Mouse (Mus musculus) 3134 (cell line): ENCODE measurements around the gene Mpp3.
A peak's percentile ranks its signal among the peaks of the same experiment; 100 is the strongest.

ENCODE experiments used
- DNase-seq: peaks from one replicate; pipeline ENCODE4 v3.0.0-alpha.2; 2011; ENCODE audit warnings: low spot score; ENCODE audit not compliant: insufficient read length; ENCODE audit errors: extremely low read depth

Mpp3 gene

DNA sequence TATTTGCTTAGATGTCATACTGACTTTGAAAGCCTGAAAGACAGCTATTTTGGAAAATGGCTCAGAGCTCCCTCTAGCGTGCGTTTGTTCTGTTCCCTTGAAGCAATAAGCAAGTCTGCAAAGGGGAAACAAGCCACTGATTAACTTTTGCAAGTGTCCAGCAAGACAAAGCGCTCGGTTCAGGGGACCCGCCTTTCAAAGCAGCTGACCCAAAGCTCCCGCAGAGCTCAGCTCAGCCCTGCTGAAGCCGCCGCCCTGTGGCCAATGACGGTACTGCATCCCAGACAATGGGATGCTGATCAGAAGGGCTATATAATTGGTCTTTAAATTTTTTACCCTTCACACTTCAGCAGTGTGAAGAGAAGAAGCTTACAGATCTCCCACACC, 11.9 kb upstream of the Mpp3 start:
- DNase-seq, result peak; percentile 65

DNA sequence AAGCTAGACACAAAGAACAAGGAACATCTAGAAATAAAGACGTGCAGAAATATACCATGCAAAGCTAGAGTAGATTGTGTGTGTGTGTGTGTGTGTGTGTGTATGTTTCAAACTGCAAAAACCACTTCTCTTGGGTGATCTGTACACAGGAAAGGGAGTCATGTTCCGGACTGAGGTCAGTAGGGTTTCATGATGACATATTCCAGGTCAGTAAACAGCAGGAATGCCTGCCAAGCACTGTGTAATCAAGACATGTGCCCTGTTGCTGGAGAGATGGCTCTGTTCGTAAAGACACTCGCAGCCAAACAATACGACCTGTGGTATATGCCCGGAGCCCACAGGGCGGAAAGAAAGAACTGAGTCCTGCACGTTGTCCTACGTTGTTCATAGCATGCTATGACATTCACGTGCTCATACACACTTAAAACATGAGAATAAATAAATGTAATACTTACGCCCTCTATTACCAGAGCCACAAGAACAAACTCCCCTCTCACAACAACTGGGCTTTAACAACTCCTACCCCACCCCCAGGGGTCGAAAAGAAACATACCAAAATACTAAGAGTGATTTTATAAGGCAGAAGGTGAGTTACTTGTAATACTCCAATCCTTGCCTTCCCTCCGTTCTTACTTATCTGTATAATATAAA, 11.4 kb upstream of the Mpp3 start:
- DNase-seq, result no peak

DNA sequence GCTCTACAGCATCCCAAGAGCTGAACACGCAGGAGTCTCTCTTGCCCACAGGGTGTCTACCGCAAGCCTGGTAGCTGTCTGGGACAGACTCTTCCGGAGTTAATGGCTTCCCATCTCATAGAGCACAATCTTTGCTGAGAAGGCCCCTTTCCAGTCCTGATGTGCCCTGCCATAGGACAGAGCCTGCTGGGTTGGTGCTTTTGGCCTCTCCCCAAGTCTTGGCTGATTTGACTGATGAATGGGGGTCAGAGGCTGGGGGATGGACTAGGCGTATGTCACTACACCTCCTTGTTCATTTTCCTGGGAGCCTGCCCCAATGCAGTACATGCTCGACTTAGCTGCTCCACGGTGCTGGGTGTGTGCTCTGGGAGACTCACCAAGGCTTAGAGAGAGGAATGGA, 9.5 kb upstream of the Mpp3 start:
- no peak for DNase-seq

DNA sequence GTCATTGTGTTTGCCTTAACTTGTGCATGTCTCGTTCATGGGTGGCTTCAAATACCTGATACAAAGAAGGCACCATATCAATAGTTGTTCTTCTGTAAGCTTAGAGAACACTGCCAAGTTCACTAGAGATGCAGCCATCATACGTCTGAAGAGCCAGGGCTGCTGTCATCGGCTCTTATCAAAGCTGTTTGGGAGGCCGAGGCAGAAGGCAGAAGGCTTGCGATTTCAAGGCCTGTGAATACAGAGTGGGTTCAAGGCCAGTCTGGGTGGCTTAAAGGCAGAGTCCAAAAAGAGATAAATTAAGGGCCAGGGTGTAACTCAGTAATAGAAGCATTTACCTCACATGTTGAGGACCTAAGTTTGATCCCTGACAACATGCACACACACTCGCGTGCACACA, 8.1 kb upstream of the Mpp3 start:
- DNase-seq, result no peak

DNA sequence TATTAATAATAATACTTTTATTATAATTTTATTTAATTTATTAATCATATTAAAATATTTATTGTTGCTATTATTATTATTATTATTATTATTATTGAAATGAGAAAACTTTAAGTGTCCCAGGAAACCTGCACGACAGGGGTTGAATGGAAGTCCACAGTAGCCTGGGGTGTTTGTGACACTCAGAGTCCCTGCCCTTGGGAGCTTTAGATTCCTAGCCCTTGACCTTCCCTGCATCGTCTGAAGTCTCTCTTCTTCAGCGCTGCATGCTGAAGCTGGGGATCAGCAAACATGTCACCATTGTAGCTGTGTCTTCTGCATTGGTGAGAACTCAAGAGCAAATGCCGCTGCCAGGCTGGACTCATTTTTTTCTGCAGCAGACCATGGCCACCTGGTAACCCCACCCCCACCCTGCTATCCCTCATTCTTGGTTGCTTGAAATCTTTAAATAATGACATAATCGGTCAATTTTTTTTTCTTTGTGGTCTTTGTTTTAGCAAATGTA, 7.2 kb upstream of the Mpp3 start:
- DNase-seq, result no peak

DNA sequence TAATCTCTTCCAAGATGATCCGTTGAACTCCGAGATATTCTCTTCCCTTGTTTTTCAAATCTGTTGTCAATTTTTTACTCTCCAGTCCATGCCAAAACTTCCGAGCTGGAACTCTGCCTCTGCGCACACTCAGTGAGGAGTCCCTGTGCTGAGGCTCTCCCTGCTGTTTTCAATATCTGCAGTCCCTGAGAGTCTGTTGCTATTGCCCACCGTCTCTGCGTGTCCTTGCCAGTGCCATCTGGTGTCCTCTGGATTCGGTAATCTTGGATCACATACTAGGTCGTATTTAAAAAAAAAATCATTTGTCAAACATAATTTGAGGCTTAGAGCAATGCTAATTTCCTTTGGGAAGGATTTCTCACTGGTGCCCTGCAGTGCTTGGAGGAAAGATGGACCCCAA, 6.6 kb upstream of the Mpp3 start:
- DNase-seq, result no peak

DNA sequence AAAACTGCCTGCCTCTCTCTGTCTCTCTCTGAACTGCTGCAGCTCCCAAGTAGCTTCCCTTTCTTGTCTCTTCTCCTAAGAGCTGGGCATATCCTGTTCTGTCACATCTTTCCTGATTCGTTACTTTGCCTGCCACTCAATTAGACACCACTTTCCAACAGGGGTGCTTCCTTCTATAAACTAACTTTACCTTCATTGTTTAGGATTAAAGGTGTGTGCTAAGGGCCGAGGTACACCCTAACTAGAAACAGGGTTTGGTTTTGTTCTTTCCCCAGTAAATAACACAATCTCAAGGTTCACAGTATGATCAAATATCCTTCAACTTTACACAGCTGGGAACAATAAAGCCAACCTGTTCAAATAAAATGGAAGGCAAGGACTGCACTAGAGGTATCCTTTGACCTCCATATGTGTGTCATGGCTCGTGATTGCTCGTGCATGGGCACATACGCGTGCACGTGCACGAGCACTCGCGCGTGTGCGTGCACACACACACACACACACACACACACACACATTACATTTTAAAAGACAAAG, 4.9 kb upstream of the Mpp3 start:
- DNase-seq, result no peak

DNA sequence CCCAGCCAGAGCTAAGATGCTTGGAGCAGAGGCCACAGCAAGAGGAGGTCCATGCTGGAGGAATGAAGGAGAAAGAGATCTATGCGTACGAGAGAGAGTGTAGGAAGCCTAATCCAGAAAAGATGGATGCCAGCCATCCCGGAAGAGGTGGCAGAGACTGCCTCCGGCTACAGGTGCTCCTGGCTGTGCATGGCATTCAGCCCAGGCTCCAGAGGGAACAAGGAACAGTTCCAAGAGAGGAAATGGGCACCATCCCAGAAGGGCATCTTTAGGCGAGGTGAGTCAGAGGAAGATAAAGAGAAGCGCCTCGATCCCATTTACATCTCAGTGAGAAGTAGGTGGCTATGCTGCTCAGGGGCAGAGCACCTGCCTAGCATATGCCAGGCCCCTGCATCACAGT, 2.9 kb upstream of the Mpp3 start:
- DNase-seq, result no peak

DNA sequence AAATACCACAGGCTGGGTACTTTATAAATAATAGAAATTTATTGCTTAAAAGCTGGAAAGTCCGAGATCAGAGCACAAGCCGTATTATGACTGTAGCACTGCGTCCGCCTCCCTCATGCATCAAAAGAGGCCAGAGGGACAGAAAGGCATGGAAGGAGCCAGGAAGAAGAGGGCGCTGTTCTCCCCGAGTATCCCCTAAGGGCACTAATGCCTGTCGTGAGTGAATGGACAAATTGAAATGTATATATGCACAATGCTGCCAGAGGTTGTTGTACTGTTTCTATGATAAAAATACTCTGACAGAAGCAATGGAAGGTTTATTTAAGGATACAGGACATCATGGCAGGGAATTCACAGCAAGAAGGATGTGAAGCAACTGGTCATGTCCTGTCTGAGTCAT, 1.7 kb upstream of the Mpp3 start:
- DNase-seq, result no peak

DNA sequence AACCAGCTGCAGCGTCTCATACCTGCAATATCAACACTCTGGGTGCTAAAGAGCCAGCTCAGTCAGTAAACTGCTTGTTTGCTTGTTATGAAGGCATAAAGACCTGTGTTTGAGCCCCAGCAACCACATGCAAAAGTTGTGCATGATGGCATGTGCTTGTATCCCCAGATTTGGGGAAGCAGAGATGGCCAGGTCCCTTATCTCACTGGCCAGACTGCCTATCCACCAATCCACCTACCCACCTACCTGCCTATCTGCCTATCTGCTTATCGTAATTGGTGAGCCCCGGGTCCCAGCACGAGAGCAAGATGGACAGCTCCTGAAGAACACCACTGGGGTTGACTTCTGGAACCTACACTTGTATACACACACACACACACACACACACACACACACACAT, 1.0 kb upstream of the Mpp3 start:
- no peak for DNase-seq

DNA sequence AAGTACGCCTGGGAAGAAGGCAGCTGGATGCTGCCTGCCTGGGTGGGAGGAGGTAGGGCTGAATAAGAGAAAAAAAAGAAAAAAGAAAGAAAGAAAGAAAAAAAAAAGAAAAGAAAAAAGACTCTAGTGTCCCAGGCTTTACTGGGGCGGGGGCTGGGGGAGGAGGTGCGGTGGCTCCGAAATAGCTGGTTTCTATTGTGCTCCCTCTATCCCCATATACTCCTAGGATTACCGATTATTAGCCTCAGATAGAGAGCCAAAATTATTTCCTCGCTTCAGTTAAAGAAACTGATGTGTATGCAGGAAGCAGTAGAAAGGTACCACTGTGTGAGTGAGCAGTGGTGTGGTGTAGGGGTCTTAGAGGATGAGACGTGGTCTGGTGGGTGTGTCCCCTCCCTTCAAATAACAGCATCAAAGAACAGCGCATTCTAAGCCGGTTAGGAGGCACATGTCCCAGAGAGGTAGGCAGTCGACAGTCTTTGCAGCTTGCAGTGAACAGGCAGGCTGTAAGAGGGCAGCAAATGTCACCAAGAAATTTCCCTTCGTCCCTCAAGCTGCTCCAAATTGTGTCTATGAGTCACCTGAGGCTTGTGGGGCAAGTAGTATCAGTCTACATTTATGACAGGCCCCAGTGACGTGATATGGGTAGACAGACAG, 772 bp downstream of the Mpp3 start:
- DNase-seq, result no peak

DNA sequence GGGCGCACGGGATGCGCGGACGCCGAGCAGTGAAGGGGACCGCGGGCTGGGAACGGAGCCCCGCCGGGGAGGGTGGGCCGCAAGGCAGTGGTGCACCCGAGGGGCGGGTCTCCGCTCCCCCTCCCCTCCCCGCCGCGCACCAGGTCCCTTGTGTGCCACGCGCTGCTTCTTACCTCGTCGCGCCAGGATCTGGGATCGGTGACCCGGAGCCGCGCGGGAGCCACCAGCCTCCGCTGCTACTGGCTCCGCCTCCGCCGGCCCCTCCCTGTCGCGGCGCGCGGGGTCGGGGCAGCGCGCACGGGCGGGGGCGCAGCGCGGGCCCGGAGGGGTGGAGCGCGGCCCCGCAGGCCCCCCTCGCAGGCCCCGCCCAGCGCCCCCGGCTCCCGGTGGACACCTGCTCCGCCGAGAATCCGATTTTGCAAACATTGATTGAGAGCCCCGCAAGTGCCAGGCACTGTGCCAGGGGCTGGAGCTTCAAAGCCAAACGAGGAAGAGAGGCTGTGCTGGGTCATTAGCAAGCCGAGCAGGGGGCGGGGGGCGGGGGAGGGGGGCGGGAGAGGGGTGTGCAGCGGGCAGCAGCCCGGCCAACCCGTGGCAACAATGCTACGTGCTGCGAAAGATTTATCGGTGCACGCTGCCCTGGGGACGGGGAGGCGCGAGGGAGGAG, 1.4 kb downstream of the Mpp3 start:
- DNase-seq, result no peak

DNA sequence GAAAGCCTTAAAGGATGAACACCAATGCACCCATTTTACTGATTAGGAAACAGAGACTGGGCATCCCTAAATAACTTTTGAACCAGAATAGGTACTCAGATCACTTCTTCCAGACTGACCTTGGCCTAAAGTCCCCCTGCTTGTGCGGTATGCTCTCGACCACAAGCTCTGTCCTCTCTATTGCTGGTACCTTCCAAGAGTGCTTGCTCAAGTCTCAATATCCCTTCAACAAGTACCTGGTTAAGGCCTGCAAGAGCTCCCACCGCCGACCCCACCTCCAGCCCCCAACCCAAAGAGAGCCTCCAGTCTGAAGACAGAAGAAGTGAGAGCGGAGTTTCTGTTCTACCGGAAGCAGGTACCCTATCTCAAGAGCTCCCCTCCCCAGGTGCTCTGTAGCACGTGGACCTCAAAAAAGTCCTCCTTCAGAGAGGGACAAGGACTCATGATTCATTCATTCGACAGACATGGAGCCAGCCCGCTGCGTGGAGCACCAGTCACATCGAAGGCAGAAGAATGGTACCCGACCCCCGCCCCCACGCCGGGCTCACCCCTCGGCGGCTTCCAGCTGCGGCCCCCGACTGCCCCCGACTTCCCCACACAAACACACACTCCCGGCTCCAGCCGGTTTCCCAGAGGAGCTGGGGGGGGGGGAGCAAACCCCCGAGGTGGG, 2.1 kb downstream of the Mpp3 start:
- DNase-seq, result no peak

DNA sequence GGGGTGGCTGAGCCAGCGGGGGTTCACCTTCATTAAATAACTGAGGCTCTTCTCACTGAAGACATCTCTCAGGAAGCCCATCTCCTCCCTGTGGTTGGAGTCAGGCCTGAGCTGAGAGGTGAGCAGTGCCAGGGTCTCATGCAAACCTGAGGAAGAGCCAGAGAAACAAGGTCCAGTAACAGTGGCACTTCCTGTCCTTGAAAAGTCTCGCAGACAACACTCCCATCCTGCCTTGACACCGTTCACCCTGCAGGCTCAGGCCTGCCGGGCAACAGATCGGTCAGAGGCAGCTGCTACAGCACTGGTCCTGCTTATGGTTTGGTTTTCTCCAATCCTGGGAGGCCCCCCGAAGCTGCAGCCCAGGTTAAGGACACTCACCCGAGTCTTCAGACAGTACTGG, 2.9 kb downstream of the Mpp3 start:
- DNase-seq, result no peak

DNA sequence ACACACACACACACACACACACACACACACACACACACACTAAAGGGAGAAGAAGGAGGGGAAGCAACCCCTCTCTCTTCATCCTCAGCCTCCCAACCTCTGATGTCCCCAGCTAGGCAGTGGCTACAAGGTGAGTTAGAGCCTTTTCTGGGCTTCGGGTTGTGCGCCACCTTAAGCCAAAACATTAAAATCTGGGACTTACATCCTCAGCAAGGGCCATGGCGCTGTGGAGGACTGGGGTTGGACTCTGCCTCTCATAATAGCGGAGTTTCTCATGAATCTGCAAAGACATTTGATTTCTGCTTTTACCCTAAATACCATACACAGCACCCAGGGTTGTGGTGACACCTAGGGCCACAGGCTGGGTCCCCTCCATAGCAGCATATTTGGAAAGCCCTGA, 3.4 kb downstream of the Mpp3 start:
- DNase-seq, result no peak

DNA sequence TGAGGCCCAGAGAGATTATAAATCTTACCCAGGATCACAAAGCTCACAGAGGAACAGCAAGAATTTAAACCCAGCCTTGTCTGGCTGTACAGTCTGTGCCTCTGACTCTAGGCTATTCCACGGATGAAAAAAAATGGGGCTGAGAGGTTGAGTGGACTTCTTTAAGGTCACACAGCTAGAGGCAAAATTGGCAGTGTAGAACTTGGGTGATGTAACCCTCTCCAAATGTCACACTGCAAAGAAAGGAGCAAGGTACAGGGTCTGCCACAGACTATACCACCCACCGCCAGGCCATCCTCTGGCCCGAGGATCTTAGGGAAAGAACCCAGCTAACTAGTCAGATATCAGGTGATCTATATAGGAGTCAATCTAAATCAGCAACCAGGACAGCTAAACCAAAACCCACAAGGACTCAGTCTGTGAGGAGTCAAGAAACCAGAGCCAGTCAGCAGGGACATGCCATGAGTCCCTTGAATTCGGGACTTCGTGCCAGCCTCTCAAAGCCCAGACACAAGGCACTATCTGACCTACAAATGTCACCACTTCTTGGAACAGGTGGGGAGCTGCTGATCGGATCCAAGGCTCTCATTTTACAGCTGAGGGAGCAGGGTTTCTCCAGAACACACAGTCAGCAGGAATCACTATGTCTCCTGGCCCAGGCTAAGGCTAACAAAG, 4.0 kb downstream of the Mpp3 start:
- DNase-seq, result no peak

DNA sequence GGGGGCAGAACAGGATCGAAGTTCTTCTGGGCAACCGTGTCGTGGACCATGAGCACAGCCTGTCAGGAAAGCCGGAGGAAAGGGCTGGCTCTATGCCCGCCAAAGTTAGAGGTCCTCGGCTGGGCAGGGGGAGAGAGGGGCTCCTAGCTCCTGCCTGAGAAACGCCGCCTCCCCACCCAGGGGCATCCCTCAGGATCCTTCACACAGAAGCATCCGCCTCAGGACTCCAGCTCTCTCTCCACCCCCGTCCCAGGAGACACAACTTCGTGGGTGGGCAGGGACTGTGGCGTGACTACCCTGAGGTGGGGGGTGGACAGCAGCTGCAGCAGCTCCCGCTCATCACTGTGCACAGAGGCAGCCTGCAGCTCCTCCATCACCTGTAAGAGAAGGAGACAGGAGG, 4.9 kb downstream of the Mpp3 start:
- no peak for DNase-seq

DNA sequence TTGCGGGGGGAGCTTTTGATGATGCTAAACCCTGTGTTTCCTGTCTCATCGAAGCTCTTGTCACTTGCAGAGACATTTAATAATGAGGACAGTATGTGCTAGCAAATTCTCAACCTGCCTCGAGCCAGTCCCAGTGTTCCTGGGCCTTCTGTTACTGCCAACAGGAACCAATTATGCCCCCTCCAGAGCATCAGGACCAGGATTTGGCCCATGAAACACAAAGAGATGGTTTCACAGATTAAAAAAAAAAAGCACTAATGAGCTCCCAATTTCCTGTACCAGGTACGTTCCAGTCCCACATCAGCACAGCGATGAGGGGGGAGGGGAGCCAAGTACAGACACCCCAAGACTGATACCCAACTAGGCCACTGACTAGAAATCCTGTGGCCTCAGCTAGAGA, 7.1 kb downstream of the Mpp3 start:
- DNase-seq, result no peak

DNA sequence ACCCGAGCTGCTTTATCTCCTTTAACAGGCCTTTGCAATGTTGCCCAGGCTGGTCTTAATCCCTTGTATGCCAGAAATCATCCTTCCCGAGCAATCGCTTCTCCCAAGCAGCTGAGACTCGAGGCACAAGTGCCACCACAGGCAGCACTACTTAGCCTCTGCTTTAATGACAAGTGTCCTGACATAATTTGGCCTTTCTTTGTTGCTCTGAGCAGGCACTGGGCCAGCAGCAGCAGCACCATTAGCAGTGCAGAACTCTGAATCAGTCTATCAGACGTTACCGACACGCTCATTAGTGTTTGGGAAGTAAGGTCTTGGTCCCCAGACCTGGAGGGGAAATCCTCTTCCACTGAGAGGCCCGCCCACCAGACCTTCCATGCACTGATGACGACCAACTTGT, 8.5 kb downstream of the Mpp3 start:
- DNase-seq, result no peak

DNA sequence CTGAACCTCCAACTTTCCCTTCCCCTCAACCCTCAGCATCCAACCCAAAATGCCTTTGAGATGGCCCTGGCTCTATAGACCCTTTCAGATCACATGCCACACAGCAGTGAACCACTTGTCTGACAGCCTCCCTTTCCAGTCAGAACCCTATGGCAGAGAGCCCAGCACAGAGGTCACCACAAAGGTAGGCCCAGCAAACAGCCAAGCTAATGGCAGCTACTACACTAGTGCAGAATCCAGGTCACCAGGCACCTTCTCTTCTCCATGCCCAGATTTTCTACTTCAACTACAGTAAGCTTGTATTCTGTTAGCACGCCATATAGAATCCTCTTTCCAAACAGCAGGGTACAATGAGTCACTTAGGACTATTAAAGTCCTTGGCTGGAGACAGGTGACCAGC, 12.1 kb downstream of the Mpp3 start:
- DNase-seq, result no peak

DNA sequence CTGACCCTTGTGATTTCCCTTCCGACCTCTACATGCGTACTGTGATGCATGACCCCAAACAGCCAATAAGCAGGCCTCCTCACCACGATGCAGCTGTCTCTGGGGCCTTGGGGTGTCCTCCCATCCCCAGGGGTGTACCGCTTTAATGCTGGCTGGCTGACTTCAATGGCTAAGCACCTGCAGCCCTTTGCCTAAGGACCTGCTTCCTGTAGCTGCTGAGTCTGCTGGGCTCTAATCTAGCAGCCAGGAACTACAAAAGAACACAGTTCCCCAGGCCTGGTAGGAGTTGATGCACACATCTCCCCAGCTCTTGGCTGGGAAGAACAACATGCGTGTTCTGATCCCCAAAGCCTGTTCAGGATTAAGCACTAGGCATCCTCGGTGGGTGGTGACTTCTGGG, 12.8 kb downstream of the Mpp3 start:
- DNase-seq, result no peak
